Mouse (Mus musculus) kidney, postnatal 14 days (tissue): ENCODE data around the gene Cyp51.
"Not testable (repeated sequence)": the region's sequence is repeated elsewhere in the genome, so short reads cannot be mapped to it uniquely, and the experiment has no call there.

Source experiments
- DNase-seq: peaks from one replicate; pipeline ENCODE4 v3.0.0; 2022; ENCODE audit warnings: mixed read lengths

Gene Cyp51

DNA sequence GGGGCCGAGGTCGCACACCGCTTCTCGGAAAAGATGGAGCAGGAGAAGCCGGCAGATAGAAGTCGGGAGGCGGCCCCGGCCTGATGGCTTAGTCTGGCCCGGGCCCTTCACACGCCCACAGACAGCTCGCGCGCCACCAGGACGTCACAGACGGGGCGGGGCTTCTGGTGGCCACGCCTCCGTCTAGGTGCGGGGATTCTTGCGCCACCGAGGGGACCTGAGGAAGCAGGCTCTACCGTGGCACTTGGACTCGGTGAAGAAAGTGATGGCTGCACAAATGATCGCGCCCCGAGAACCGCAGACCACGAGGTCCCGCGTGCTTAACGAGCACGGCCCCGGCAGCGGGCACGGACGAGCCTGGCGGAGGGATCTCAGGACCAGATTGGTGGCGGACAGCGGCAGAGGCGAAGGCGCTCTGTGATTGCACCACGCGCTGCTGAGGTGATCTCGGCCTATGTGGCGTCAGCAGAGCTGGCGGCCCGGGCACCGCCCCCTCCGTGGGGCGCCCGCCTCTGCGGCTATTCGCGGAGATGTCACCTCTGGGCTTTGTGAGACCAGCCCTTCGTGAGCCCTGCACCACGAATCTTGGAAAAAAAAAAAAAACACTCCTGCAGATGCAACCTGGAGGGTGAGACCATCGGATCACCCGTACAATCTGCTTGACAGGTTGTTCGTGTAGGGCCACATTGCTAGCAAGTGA, at the start of gene Cyp51:
Gene Cyp51 (minus strand): TSS at position 406 of the 700 bp plus-strand sequence.
- peak; percentile 92 for DNase-seq

DNA sequence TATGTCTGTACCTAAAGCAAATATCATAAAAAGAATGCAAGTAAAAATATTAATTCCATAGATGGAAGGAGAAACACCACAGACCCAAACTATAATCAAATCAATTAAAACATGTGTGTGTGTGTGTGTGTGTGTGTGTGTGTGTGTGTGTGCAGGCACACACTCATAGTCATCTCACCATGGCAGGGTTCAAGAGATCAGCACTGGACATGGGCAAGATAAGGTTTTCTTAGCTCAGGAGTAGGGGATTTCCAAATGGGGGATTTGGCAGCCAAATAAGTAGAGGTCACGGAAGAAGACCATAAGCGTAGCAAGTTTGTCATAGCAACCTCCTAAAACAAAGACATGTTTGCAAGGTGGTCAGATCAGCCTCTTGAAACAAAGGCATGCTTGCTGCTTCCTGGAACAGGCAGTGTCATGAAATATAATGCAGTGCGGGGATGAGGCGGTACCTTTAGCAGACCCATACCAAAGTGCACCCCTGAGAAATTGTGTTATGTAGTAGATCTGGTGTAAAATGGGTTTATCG, 8.1 kb upstream of the Cyp51 start:
- no peak for DNase-seq

DNA sequence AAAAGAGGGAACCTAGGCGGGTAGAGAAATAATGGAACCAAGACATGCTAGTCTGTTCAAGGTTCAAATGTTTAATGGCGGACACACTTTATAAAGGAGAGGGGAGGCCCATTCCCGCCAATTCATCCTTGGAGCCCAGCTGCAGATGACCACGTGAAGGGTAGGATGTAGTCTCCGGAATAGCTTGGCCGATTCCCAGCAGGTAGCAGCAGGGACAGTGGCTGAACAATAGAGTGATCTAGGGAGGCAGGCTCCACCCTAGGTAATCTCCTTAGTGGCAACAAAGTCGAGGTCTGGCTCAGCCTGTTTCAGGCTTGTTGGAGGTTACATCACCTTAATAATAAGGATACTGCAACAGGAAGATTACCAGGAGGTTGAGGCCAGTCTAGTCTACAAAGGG, 2.5 kb upstream of the Cyp51 start:
- DNase-seq: not testable (repeated sequence)

DNA sequence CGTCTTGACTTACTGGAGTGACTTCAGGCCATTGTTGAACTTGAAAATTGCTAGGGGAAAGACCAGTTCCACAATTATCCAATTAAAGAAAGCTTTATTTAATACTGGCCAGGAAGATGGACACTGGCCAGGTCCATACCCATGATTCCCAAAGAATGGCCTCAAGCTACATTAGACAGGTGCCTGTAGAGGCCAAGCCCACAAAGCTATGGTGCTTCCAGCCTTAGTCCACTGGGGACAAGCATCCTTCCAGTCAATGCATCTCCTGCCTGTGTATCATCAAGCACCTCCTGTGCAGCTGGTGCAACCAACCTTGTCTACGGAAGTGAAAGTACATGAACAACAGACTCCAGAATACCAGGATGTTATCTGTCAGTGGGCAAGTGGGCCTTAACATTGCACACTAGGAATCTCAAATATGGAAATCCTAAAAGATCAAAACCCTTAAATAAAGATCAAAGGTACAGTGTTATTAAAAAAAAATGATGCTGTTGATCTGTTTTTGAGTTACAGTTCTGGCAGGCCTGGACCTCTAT, 1.2 kb upstream of the Cyp51 start:
- DNase-seq: no peak

DNA sequence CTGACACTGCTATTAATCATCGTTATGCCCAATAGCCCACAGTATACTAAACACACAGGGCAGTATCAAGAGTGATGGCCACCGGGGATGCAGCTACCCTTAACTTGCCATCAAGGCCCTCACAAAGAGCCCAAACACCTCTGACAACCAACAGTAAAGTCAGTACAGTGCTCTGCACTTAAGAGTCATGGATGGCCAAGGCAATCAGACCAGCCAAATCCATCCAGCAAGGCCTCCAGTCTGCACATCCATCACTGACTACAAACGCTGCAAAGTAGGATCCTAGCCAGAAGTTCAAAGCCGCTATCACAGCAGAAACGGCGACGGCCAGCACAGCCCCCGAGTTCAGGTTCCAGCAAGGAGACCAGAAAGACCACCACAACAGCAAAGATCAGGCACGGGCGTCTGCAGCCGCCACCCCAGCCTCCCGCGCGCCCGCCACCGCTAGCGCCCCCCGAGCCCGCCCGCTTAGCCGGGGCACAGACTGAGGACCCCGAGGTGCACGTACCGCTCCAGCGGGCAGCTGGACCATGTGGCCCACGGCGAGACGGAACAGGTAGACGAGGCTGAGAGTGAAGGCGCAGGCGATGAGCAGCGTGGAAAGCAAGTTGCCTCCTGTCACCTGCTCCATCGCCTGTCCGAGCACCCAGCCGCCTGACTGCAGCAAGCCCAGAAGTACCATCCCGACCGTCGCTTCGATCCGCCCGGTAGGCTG, 763 bp downstream of the Cyp51 start:
- DNase-seq: no peak

DNA sequence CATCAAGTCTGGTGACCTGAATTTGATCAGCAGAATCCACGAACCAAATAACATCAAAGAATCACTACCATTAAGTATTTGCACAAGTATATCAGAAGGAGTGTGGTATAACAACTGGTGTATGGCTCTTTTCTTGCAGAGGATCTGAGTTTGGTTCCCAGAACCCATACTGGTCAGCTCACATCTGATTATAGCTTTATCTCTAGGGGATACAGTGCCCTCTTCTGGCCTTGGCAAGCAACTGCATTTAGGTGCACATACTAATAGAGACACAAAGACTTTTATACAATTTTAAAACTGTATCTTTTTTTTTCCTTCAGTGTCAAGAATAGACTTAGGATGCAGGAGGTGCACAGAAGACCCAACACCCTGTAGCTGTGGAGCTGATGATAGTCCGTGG, 2.8 kb downstream of the Cyp51 start:
- no peak for DNase-seq

DNA sequence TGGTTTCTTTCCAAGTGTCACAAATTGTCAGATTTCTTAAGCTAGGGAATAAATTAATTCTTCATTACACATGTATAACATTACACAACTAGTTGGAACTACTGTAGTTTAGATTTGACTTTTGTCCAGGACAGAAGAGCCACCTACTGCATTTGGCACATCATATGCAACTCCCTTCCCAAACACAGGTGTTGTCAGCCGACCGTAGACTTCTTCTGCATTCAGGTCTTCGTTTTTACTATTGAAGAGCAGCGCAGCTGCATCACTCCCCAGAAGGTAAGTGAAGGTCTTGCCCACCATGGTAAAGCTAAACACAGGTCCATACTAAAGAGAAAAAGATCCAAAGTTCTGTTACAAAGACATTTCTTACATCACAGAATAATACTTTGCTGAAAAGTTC, 3.5 kb downstream of the Cyp51 start:
- DNase-seq: no peak

DNA sequence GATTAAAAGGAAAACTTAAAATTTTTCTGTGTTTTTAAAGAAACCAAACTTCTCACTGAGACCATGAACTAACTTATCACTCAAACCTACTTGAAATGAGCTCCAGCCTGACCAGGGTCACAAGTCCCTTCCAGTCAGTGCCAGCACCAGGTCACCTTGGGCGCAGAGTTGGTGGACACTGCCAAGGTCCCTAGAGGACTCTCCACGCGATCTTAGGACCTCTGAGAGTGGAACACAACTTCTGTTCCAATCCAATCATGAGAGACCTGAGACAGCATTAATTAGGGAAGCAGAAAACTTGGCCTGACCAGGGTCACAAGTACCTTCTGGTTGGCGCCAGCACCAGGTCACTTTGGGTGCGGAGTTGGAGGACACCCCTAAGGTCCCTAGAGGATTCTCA, 10.1 kb downstream of the Cyp51 start:
- no peak for DNase-seq

DNA sequence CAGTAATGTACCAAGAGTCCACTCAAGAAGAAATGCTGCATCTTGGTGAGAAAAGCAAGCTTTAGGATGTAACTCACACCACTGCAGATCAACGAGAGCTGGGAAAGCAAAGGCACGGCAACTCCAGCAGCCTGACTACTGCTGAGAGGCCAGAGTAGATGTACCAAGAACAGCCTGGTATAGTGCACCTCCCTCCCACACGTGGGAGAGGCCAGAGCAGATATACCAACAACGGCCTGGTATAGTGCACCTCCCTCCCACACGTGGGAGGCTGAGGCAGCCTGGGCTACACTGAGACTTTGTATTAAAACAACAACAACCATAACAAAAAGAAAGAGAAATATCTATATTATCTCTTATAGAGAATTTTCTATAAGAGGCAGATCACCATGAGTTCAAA, 16.4 kb downstream of the Cyp51 start:
- DNase-seq: no peak

DNA sequence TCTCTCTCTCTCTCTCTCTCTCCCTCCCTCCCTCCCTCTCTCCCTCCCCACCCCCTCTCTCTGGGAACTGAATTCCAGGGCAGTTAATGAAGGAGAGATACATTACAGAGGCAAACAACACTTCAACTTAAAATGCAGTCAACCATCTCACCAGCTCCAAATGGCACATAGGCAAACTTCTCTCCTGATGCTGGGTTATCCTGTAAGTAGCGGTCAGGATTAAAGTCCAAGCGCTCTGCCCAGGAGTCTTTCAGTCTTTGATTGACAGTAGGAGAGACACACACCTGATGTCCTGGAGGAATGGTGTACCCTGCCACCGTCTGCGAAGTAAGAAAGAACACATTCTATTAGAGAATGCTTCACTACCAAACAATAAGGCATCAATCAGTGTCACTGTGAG, 18.2 kb downstream of the Cyp51 start:
- peak; percentile 60 for DNase-seq

DNA sequence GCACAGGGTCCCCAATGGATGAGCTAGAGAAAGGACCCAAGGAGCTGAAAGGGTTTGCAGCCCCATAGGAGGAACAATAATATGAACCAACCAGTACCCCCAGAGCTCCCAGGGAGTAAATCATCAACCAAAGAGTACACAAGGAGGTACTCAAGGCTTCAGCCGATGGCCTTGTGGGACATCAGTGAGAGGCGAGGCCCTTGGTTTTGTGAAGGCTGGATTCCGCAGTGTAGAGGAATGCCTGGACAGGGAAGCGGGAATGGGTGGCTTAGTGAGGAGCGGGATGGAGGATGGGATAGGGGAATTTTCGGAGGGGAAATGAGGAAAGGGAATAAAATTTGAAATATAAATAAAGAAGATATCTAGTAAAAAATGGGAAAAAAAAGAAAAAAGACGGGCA, 19.6 kb downstream of the Cyp51 start:
- no peak for DNase-seq

DNA sequence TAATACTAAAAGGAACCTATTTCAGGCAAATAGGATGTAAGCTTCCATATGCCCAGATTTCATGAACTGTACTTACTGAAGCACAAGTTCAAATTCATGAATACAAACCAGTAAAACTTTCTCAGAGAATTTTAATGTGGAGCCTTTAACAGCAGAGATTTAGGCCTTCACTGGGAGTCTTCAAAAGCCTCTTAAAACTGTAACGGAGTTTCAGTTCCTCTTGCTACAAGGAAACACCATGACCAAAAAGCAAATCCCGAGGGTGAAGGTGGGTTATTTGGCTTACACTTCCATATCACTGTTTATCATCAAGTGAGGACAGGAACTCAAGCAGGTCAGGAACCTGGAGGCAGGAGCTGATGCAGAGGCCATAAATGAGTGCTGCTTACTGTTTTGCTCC, 23.0 kb downstream of the Cyp51 start:
- no peak for DNase-seq

DNA sequence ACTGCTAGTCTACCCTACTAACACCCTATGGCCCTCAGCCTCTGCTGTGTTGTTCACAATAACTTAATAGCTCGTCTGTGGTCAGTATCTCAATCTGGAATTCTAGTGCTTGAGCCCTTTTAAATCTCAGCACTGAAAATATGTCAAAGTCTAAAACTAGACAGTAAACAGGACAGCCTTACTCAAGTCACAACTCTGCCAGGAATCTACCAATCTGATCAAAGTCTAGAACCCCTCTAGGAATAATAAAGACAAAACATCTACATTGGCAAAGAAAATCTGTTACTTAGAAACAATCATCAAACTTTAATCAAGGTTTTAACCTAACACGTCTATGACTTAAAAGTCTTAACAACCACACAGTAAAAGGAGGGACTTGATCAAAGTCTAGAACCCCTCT, 23.7 kb downstream of the Cyp51 start:
- no peak for DNase-seq

DNA sequence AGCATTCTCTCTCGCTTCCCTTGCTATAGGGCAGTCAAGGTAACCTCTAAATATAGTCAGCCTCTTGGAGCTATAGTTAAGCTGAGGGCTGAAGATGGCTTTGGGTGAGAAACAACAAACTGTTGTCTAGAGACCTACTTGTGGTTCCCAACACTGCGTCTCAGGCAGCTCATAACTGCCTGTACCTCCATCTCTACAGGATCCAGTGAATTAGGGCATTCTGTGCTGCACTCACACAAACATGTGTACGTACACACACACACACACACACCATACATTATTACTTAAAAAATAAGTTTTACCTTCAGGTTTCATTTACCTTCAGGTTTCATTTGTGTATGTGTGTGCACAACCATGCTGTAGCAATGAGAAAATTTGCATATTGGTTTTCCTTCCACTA, 25.5 kb downstream of the Cyp51 start:
- DNase-seq: no peak

DNA sequence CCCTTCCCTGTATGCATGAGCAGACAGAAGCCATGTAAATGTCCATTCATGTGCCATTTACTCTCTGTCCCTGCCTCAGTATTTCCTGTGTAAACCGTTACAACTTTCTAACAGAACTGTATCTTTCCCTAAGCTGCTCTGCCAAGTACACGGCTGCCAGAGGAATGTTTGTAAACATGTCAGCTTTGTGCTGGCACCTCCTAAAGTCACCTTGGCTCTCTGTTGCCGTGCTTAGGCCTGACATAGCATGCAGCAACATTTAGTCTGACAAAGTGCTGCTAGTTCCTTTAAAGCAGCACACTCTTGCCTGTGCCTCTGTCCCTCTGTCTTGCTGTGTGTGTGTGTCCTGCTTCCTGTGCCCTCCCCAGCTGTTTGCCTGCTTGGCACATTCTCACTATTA, 37.3 kb downstream of the Cyp51 start:
- no peak for DNase-seq

DNA sequence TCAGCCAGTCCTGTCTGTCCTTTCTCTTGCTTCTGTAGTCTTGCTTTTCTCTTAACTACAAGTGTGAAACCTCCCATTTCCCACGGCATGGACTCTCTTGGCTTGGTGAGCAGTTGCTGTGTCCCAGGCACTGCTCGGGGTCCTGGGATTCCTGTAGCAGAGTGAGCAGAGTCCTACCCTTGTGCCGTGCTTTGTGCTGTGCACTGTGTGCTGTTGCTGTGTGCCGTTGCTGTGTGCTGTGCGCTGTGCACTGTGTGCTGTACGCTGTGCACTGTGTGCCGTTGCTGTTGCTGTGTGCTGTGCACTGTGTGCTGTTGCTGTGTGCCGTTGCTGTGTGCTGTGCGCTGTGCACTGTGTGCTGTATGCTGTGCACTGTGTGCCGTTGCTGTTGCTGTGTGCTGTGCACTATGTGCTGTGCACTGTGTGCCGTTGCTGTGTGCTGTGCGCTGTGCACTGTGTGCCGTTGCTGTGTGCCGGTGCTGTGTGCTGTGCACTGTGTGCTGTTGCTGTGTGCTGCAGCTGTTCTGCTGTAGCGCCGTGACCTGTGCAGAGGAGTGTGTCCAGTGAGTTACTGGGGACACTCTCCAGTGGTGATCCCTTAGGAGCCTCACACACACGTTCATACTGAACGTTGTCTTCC, 38.0 kb downstream of the Cyp51 start:
- no peak for DNase-seq

DNA sequence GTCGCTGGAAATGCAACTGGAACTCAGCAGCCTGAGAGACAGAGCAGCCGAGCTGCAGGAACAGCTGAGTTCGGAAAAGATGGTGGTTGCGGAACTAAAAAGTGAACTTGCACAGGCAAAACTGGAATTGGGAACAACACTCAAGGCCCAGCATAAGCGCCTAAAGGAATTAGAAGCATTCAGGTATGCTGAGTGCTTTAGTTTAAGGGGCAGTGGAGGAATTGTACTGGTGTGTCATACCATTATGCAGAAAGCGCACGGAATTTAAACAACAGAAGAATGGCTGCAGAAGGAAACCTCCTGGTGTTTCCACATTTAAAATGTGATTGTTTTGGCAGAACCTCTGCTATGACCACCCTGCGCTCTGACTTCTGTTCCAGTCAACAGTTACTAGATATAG, 44.2 kb downstream of the Cyp51 start:
- no peak for DNase-seq

DNA sequence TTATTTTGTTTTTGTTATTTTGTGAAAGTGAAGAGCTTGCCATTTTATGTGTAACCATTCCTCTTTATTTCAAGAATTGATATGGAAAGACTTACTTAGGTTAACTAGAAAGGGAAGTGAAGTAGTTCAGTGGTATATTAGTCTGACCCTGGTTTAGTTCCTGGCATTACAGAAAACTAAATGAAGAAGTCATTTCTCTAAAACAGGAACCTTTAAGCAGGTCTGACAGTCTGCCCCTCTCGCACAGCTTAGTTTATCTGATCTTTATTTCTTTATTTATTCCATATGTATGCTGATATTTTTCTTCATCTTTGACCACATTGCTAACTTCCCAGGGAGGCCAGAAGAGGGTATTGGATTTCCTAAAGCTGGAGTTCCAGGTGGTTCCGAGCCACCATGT, 63.6 kb downstream of the Cyp51 start:
- DNase-seq: no peak

DNA sequence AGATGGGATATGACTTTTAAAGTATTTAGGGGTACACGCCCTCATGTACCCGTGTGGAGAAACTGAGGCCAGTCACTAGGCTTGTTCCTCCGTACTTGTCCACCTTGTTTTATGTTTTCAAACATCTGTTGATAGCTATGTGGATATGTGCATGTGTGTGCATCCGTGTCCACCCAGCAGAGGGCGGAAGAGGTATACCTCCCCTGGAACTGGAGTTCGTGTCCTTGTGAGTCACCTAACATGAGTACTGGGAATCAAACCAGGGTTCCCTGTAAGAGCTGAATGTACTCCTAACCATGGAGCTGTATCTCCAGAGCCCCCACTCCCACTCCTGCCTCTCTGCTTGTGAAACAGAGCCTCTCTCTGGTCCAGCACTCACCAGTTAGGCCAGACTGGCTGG, 64.2 kb downstream of the Cyp51 start:
- DNase-seq: no peak

DNA sequence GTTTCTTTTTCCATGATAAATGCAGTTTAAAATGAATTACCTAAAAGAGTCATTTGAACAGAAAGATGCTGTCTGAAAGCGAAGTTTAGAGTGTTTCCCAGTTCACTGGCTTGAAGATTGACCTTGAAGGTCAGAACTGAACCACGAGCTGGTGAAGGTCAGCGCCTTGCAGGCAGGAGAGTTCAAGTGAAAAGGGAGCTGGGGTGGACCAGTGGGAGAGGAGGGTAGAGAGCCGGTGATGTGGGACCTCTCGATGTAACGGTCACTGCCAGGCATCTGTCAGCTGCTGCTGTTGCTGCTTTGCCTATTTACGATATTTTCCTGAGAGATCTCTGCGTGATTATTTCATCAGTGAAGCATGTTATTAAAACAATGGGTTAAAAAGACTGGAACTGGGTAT, 65.2 kb downstream of the Cyp51 start:
- DNase-seq: no peak

DNA sequence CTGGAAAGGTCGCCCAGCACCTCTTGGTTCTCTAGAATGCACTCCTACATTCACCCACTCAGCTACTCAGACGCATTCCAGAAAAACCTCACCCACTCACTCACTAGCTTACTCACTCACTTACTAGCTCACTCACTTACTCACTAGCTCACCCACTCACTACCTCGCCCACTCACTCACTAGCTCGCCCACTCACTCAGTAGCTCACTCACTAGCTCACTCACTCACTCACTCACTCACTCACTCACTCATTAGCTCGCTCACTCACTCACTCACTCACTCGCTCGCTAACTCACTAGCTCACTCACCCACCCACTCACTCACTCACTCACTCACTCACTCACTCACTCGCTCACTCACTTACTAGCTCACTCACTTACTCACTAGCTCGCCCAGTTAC, 67.9 kb downstream of the Cyp51 start:
- no peak for DNase-seq

DNA sequence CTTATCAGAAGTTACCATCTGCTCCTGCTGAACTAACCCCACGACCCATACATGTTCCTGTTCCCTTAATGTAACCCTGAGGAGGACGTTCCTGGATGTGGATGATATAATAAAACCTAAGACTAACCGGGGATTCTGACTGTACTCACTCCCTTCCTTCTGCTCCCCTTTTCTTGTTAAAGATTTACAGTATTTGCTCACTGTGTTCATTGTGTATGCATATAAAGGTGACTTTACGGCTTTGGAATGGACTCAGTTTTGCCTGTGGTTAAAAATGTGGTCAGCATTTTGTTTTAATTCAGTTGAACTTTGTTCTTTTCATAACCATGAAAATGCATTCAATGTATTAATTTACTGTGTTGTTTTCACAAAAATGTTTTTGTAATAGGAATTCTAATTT, 72.7 kb downstream of the Cyp51 start:
- no peak for DNase-seq
